22 mouse cellular contexts compared by ENCODE assay signal in the genomic region with DNA sequence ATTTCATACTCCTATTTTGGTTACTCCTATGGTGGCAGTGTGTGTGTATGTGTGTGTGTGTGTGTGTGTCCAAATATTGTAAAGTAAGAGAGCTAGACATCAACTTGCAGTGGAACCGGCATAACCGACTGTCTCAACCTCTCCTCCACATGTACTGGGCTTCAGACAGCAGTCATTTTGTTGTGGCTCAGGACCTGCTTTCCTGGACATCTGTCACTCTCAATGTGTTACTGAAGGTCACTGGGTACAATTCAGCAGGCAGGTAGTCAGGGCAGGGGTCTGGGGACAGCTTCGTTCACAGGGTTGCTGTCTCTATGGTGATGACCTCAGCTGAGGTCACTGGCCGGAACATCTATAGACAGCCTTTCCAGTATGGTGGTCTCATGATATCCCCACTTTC. TPM values are rescaled to one million over a fixed set of nuclear protein-coding genes. Genes with fewer than 3 reads are reported as not detected.
DNase-seq lines count a peak whose midpoint lies in the region; ATAC-seq and TF ChIP-seq lines count a peak whose summit lies in the region.
"Had no signal": no experiment of that assay in that cellular context is flagged by ENCODE, and none has a peak within 500 bp of the region (broad histone marks: within the 10 kb centered on the region; RNA-seq: fewer than 3 reads in every experiment).

No protein-coding gene starts in this region.

- H3K9ac ChIP-seq in midbrain, embryonic 11.5 days (ENCODE audit: low read length), result no peak overlapping the region
- no peak overlapping the region for H3K9ac ChIP-seq in midbrain, postnatal 0 days (replicated peaks; ENCODE audit: low read length, poor library complexity, severe bottlenecking)

- no peak overlapping the region for H3K4me2 ChIP-seq in midbrain, embryonic 11.5 days
- no peak overlapping the region for H3K4me2 ChIP-seq in midbrain, postnatal 0 days (ENCODE audit: low read depth, low read length, poor library complexity, severe bottlenecking)

- no peak overlapping the region for H3K27ac ChIP-seq in cerebellum, adult 2 months (ENCODE audit: insufficient read depth, low read length)
- H3K27ac ChIP-seq in midbrain, embryonic 11.5 days (ENCODE audit: low read depth, low read length), result no peak overlapping the region
- no peak overlapping the region for H3K27ac ChIP-seq in midbrain, postnatal 0 days (ENCODE audit: low read depth, low read length)

- no peaks in the 10 kb centered on the region for H3K36me3 ChIP-seq in midbrain, embryonic 11.5 days (ENCODE audit: control insufficient read depth, insufficient read depth, low read length)
- no peaks in the 10 kb centered on the region for H3K36me3 ChIP-seq in midbrain, postnatal 0 days (ENCODE audit: insufficient read depth, low read length)
- H3K36me3 ChIP-seq: G1E had no signal

- TF ChIP-seq POLR2A in cerebellum, adult 2 months (IDR thresholded peaks at IDR 0.05; ENCODE audit: borderline replicate concordance, insufficient read depth, low read length), result no peak

- ATAC-seq in cerebellum, adult (ENCODE audit: insufficient number of reproducible peaks, low FRiP score, low TSS enrichment), result no peak
- no peak for ATAC-seq in midbrain, embryonic 11.5 days (ENCODE audit: low FRiP score)
- ATAC-seq in midbrain, postnatal 0 days (ENCODE audit: low FRiP score), result no peak
- ATAC-seq: activated CD4-positive, CD25-positive, alpha-beta regulatory T cell, adult 4 months; CD4-positive, CD25-positive, alpha-beta regulatory T cell, adult 4 months; Patski had no signal

- no peaks in the 10 kb centered on the region for H3K27me3 ChIP-seq in cerebellum, adult 2 months (ENCODE audit: control insufficient read depth, insufficient read depth, low read length)
- no peaks in the 10 kb centered on the region for H3K27me3 ChIP-seq in midbrain, embryonic 11.5 days (ENCODE audit: control insufficient read depth, insufficient read depth, low read length)
- no peaks in the 10 kb centered on the region for H3K27me3 ChIP-seq in midbrain, postnatal 0 days (ENCODE audit: insufficient read depth, low read length)
- H3K27me3 ChIP-seq: CH12.LX, Patski had no signal

- no peaks in the 10 kb centered on the region for H3K9me3 ChIP-seq in midbrain, embryonic 11.5 days (ENCODE audit: control insufficient read depth, low read length)
- no peaks in the 10 kb centered on the region for H3K9me3 ChIP-seq in midbrain, postnatal 0 days (ENCODE audit: low read length)
- H3K9me3 ChIP-seq: G1E had no signal

- WGBS in cerebellum, adult 2 months, result 55% methylated on average over 4 of the region's 4 CpGs
- WGBS in midbrain, embryonic 11.5 days, result 84% methylated on average over 4 of the region's 4 CpGs
- WGBS in midbrain, postnatal 0 days, result 88% methylated on average over 4 of the region's 4 CpGs

- no peak overlapping the region for H3K4me3 ChIP-seq in cerebellum, adult 2 months (replicated peaks; ENCODE audit: insufficient read depth, low read depth, low read length)
- H3K4me3 ChIP-seq in midbrain, embryonic 11.5 days (ENCODE audit: low read depth, low read length), result no peak overlapping the region
- no peak overlapping the region for H3K4me3 ChIP-seq in midbrain, postnatal 0 days (ENCODE audit: low read depth, low read length)

- peaks cover 24% of the 10 kb centered on the region for H3K4me1 ChIP-seq in cerebellum, adult 2 months (ENCODE audit: control insufficient read depth, insufficient read depth, low read length)
- no peaks in the 10 kb centered on the region for H3K4me1 ChIP-seq in midbrain, embryonic 11.5 days (ENCODE audit: control insufficient read depth, insufficient read depth, low read length)
- H3K4me1 ChIP-seq in midbrain, postnatal 0 days (ENCODE audit: insufficient read depth, low read length), result 0 out of 2 replicates have a peak, but pooled peaks cover 5% of the 10 kb centered on the region

- peak; percentile 39 to 46 for DNase-seq in cerebellum, adult 2 months
- DNase-seq in cerebellum, postnatal 4 days (ENCODE audit: low spot score in 2 of 2), result no peak
- DNase-seq in cerebellum, adult 9-11 months, result peak; percentile 52
- peak; percentile 26 to 45 for DNase-seq in cerebellum, postnatal 14 days
- DNase-seq in cerebellum, adult 9-10 months, result no peak
- peak; percentile 33 for DNase-seq in midbrain, embryonic 11.5 days (ENCODE audit: low spot score, missing footprints)
- DNase-seq in midbrain, postnatal 0 days (ENCODE audit: low spot score), result no peak
- DNase-seq: adrenal gland, adult 2 months; adrenal gland, adult 8-10 months; adrenal gland, postnatal 10 days; adrenal gland, postnatal 14 days; adrenal gland, postnatal 25 days; adrenal gland, postnatal 36 days; B cell, adult 2 months; cerebellum, adult 11 months; cerebellum, adult 11-12 months had no signal

- TF ChIP-seq CTCF in cerebellum, adult 2 months (IDR thresholded peaks at IDR 0.05; ENCODE audit: borderline replicate concordance, insufficient read depth, low read depth, low read length), result no peak
- no peak for TF ChIP-seq CTCF in midbrain, postnatal 0 days (IDR thresholded peaks at IDR 0.05)

RNA-seq across cellular contexts. Expression of a gene that starts 32.4 kb away (rescaled TPM):
- 7.9 and 8.9 TPM in 2 replicates for polyA plus RNA-seq in cerebellum, adult 2 months (2012; rRNA removed)
- polyA plus RNA-seq in midbrain, embryonic 11.5 days (2014; fragmentation: Nextera tagmentation; extraction: Ambion mirVana), result 3.6 TPM in 2 replicates
- total RNA-seq in midbrain, postnatal 0 days (2014; rRNA removed), result 11.5 and 22.1 TPM in 2 replicates
- 4.8 and 6.3 TPM in 2 replicates for polyA plus RNA-seq in midbrain, postnatal 0 days (2015; fragmentation: Nextera tagmentation; extraction: Ambion mirVana)

RNA-seq across cellular contexts. Expression of a gene that starts 32.6 kb away (rescaled TPM):
- 39.5 and 47.1 TPM in 2 replicates for polyA plus RNA-seq in cerebellum, adult 2 months (2012; rRNA removed)
- 2.9 and 4.7 TPM in 2 replicates for polyA plus RNA-seq in midbrain, embryonic 11.5 days (2014; fragmentation: Nextera tagmentation; extraction: Ambion mirVana)
- 6.6 and 6.9 TPM in 2 replicates for total RNA-seq in midbrain, postnatal 0 days (2014; rRNA removed)
- 5.1 and 6.0 TPM in 2 replicates for polyA plus RNA-seq in midbrain, postnatal 0 days (2015; fragmentation: Nextera tagmentation; extraction: Ambion mirVana)

Comparison
In these comparisons a context has a peak if more than half of its experiments do, and no peak if none do; other contexts are left out.
1. DNase-seq: peak in cerebellum, adult 2 months (2 of 2), cerebellum, adult 9-11 months (single experiment), cerebellum, postnatal 14 days (2 of 2) and midbrain, embryonic 11.5 days (single experiment); none in cerebellum, postnatal 4 days (0 of 2), cerebellum, adult 9-10 months (single experiment) and midbrain, postnatal 0 days (single experiment).